Mouse (Mus musculus) limb, embryonic 10.5 days (tissue): ENCODE measurements at regions not wholly inside any gene's neighbourhood (a gene's known extent, or its start where the extent isn't known, plus 50 kb on each side); places are given as distances from the start of the nearest gene placed in this dataset.

Experiments
- DNase-seq: peaks from one replicate; pipeline ENCODE4 v3.0.0-alpha.2; 2017; ENCODE audit warnings: low spot score
- H3K27ac ChIP-seq: fragments of 300-500 bp; sonication (generic); 2 replicates; pipeline ENCODE4 v1.5.1; 2016; ENCODE audit warnings: mild to moderate bottlenecking
- H3K27me3 ChIP-seq: fragments of 300-500 bp; sonication (generic); 2 replicates; pipeline ENCODE4 v1.6.1; 2016; ENCODE audit warnings: low read depth, mild to moderate bottlenecking; ENCODE audit not compliant: poor library complexity, severe bottlenecking
- H3K36me3 ChIP-seq: fragments of 300-500 bp; sonication (generic); 2 replicates; pipeline ENCODE4 v1.6.1; 2016; ENCODE audit warnings: mild to moderate bottlenecking, moderate library complexity
- H3K4me1 ChIP-seq: fragments of 300-500 bp; sonication (generic); 2 replicates; pipeline ENCODE4 v1.6.1; 2016
- H3K4me3 ChIP-seq: fragments of 300-500 bp; sonication (generic); 2 replicates; pipeline ENCODE4 v1.5.1; 2016; ENCODE audit warnings: mild to moderate bottlenecking, moderate library complexity
- H3K9me3 ChIP-seq: fragments of 300-500 bp; sonication (generic); replicated peaks from 2 replicates; pipeline ENCODE4 v1.6.1; 2016; ENCODE audit warnings: mild to moderate bottlenecking
- WGBS: fragments of 180-500 bp; shearing (Covaris S2); methylation state at CpG from one replicate; pipeline ENCODE4 v1.1.7; 2016; 5-methylcytosine and 5-hydroxymethylcytosine counted together

DNA sequence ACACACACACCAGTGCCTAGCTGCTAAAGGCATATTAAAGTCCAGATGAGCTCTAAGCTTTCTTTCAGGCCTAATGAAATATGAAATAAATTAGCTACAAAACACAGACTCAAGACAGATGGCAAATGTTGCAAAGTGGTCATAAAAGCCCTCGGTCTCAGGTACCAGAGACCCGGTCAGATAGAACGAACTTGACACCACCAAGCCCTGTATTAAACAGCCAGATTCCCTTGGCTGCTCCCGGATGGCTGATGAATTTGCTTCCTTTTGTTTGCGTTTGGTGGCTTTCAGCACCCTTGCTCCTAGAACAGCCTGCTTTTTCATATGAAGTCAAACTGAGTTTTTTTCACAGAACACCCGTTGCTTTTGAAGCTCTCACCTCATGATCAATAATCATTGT lies 51.5 kb upstream of the Daam1 start:
- no peak for DNase-seq
- no peaks in the 10 kb centered on the region for H3K9me3 ChIP-seq
- no peak overlapping the region; the same call in 1 of the 2 replicates for H3K27ac ChIP-seq
- H3K36me3 ChIP-seq: no peaks in the 10 kb centered on the region
- no peak overlapping the region for H3K4me3 ChIP-seq
- WGBS: 46% methylated on average over 6 of the region's 6 CpGs
- H3K27me3 ChIP-seq: no peaks in the 10 kb centered on the region
- H3K4me1 ChIP-seq: peaks cover 30% of the 10 kb centered on the region
